Mouse (Mus musculus) CH12.LX (cell line): Measurements from ENCODE around the gene Hcrt. TPM values are rescaled to one million over a fixed set of nuclear protein-coding genes. Genes with fewer than 3 reads are reported as not detected.

ENCODE experiments used
- DNase-seq: peaks from one replicate; pipeline ENCODE4 v3.0.0-alpha.2; 2013; ENCODE audit errors: extremely low read depth
- H3K27ac ChIP-seq: 2 replicates; pipeline ENCODE4 v1.5.1; 2012; ENCODE audit warnings: low read depth, mild to moderate bottlenecking, control low read depth, moderate library complexity; ENCODE audit not compliant: insufficient read depth
- H3K27me3 ChIP-seq: replicated peaks from 2 replicates; pipeline ENCODE3; 2012; ENCODE audit warnings: inconsistent platforms
- H3K36me3 ChIP-seq, 2 experiments: replicated peaks in 1 of 2; 2 replicates each; pipeline versions ENCODE3 to v1.6.1; 2012; ENCODE audit warnings: inconsistent platforms in 1 of 2, low read length in 1 of 2, mild to moderate bottlenecking in 1 of 2, mixed read lengths in 1 of 2, moderate library complexity in 1 of 2; ENCODE audit not compliant: control insufficient read depth in 1 of 2, insufficient read depth in 1 of 2
- H3K4me1 ChIP-seq, 2 experiments: 2 replicates each; pipeline ENCODE4 v1.6.1; 2012; ENCODE audit warnings: inconsistent platforms in 1 of 2, moderate library complexity in 1 of 2; ENCODE audit not compliant: insufficient read depth in 2 of 2, control insufficient read depth in 1 of 2
- H3K4me2 ChIP-seq: 2 replicates; pipeline ENCODE4 v1.6.1; 2012; ENCODE audit warnings: low read depth, mild to moderate bottlenecking, control low read depth; ENCODE audit not compliant: poor library complexity, insufficient read depth, severe bottlenecking
- H3K4me3 ChIP-seq, 3 experiments: fragments of 150-350 bp in 1 of 3; sonication (generic) in 1 of 3; replicated peaks in 1 of 3; 2 replicates each; pipeline versions ENCODE3 to v1.5.1; 2011 to 2012; ENCODE audit warnings: low read depth in 2 of 3, low read length in 2 of 3, mild to moderate bottlenecking in 2 of 3, moderate library complexity in 2 of 3, control low read depth in 1 of 3, improper control_type of control experiment in 1 of 3, inconsistent platforms in 1 of 3, mixed read lengths in 1 of 3; ENCODE audit not compliant: poor library complexity in 1 of 3
- H3K79me2 ChIP-seq: replicated peaks from 2 replicates; pipeline ENCODE4 v1.6.1; 2012; ENCODE audit warnings: mild to moderate bottlenecking, moderate library complexity; ENCODE audit not compliant: control insufficient read depth, poor library complexity, insufficient read depth, severe bottlenecking; ENCODE audit errors: extremely low read depth
- H3K9ac ChIP-seq: 2 replicates; pipeline ENCODE4 v1.6.1; 2012; ENCODE audit warnings: low read depth, mild to moderate bottlenecking, control low read depth, moderate library complexity; ENCODE audit not compliant: insufficient read depth
- H3K9me3 ChIP-seq: replicated peaks from 2 replicates; pipeline ENCODE3; 2012; ENCODE audit warnings: low read length, inconsistent platforms, mixed read lengths
- BHLHE40 ChIP-seq: IDR thresholded peaks from 2 replicates; pipeline ENCODE4 v1.6.1; 2011; ENCODE audit warnings: mild to moderate bottlenecking, low read depth, low read length, improper control_type of control experiment
- CHD1 ChIP-seq: IDR thresholded peaks from 2 replicates; pipeline ENCODE4 v1.6.1; 2012; ENCODE audit warnings: low read depth, low read length, improper control_type of control experiment, inconsistent platforms
- CTCF ChIP-seq, 2 experiments: IDR thresholded peaks in 1 of 2; conservative IDR thresholded peaks in 1 of 2; 2 replicates each; pipeline ENCODE4 v1.5.1; 2011 to 2012; ENCODE audit warnings: low read depth in 2 of 2, low read length in 2 of 2, improper control_type of control experiment in 1 of 2, inconsistent platforms in 1 of 2, mild to moderate bottlenecking in 1 of 2, moderate library complexity in 1 of 2
- ELF1 ChIP-seq: IDR thresholded peaks from 2 replicates; pipeline ENCODE4 v1.6.1; 2014; ENCODE audit warnings: low read depth, mild to moderate bottlenecking, inconsistent platforms, low read length, improper control_type of control experiment
- EP300 ChIP-seq: IDR thresholded peaks from 2 replicates; pipeline ENCODE4 v1.6.1; 2011; ENCODE audit warnings: low read length, improper control_type of control experiment
- ETS1 ChIP-seq: conservative IDR thresholded peaks from 2 replicates; pipeline ENCODE4 v1.6.1; 2012; ENCODE audit warnings: low read depth, mild to moderate bottlenecking, inconsistent platforms, low read length, improper control_type of control experiment, moderate library complexity
- HCFC1 ChIP-seq: IDR thresholded peaks from 2 replicates; pipeline ENCODE4 v1.6.1; 2012; ENCODE audit warnings: low read depth, mild to moderate bottlenecking, inconsistent platforms, low read length, improper control_type of control experiment
- IRF4 ChIP-seq: IDR thresholded peaks from 2 replicates; pipeline ENCODE4 v1.6.1; 2014; ENCODE audit warnings: low read depth, mild to moderate bottlenecking, inconsistent platforms, low read length, improper control_type of control experiment
- JUN ChIP-seq: IDR thresholded peaks from 2 replicates; pipeline ENCODE4 v1.6.1; 2011; ENCODE audit warnings: low read depth, mild to moderate bottlenecking, low read length, improper control_type of control experiment, moderate library complexity; ENCODE audit not compliant: insufficient read depth
- MAX ChIP-seq: IDR thresholded peaks from 2 replicates; pipeline ENCODE4 v1.6.1; 2011; ENCODE audit warnings: low read length, improper control_type of control experiment
- MEF2A ChIP-seq: IDR thresholded peaks from 2 replicates; pipeline ENCODE4 v1.6.1; 2014; ENCODE audit warnings: low read depth, mild to moderate bottlenecking, inconsistent platforms, low read length, improper control_type of control experiment, borderline replicate concordance
- MXI1 ChIP-seq: IDR thresholded peaks from 2 replicates; pipeline ENCODE4 v1.6.1; 2011; ENCODE audit warnings: mild to moderate bottlenecking, low read depth, low read length, improper control_type of control experiment
- NRF1 ChIP-seq: IDR thresholded peaks from 2 replicates; pipeline ENCODE4 v1.6.1; 2014; ENCODE audit warnings: low read depth, mild to moderate bottlenecking, inconsistent platforms, low read length, improper control_type of control experiment, moderate library complexity
- POLR2A ChIP-seq: IDR thresholded peaks from 2 replicates; pipeline ENCODE4 v1.6.1; 2011; ENCODE audit warnings: low read depth, mild to moderate bottlenecking, improper control_type of control experiment, low read length
- RAD21 ChIP-seq: IDR thresholded peaks from 2 replicates; pipeline ENCODE4 v1.6.1; 2011; ENCODE audit warnings: low read depth, mild to moderate bottlenecking, low read length, improper control_type of control experiment, moderate library complexity
- SIN3A ChIP-seq: IDR thresholded peaks from 2 replicates; pipeline ENCODE4 v1.6.1; 2012; ENCODE audit warnings: low read length, improper control_type of control experiment, inconsistent platforms
- SMC3 ChIP-seq: IDR thresholded peaks from 2 replicates; pipeline ENCODE4 v1.6.1; 2011; ENCODE audit warnings: low read depth, low read length, improper control_type of control experiment
- TBP ChIP-seq: conservative IDR thresholded peaks from 2 replicates; pipeline ENCODE4 v1.6.1; 2011; ENCODE audit warnings: low read depth, low read length, improper control_type of control experiment
- TCF12 ChIP-seq: IDR thresholded peaks from 2 replicates; pipeline ENCODE4 v1.6.1; 2014; ENCODE audit warnings: low read depth, mild to moderate bottlenecking, inconsistent platforms, low read length, improper control_type of control experiment
- UBTF ChIP-seq: IDR thresholded peaks from 2 replicates; pipeline ENCODE4 v1.6.1; 2012; ENCODE audit warnings: low read depth, mild to moderate bottlenecking, inconsistent platforms, low read length, improper control_type of control experiment, moderate library complexity
- ZC3H11A ChIP-seq: IDR thresholded peaks from 2 replicates; pipeline ENCODE4 v1.6.1; 2012; ENCODE audit warnings: low read depth, mild to moderate bottlenecking, inconsistent platforms, low read length, improper control_type of control experiment
- dilution Hi-C: fragments of 300-500 bp; cut with MboI; formaldehyde crosslinking; loops from 2 replicates; pipeline ENCODE4 v1.14.3; 2020; ENCODE audit warnings: low sequenced_read_pairs; ENCODE audit not compliant: extremely low pct_unique_long_range_greater_than_20kb, extremely low pct_ligation_motif_present
- in situ Hi-C: fragments of 300-500 bp; cut with MboI; formaldehyde crosslinking; loops from 3 replicates; pipeline ENCODE4 v1.14.3; 2019; ENCODE audit warnings: low sequenced_read_pairs, low pct_ligation_motif_present, low pct_unique_long_range_greater_than_20kb, mixed read lengths
- polyA plus RNA-seq: library from polyadenylated mRNA; unstranded; fragments of >175 nt; gene quantifications from 2 replicates; pipeline ENCODE4 v1.2.1, GENCODE M21; 2012; ENCODE audit warnings: low read depth; ENCODE audit not compliant: insufficient read length
- total RNA-seq, 2 experiments: library from RNA; depleted of rRNA; stranded (reverse); fragments of 300-350 nt in 1 of 2; fragments of >200 nt in 1 of 2; gene quantifications; 2 replicates each; pipeline ENCODE4 v1.2.3; 2012 to 2014

The Hcrt gene
- total and polyA plus RNA-seq, 3 experiments, result not detected

- 0 out of 2 replicates have a peak, but pooled peaks have one; percentile 11 for TF ChIP-seq IRF4
- TF ChIP-seq TCF12, result no peak
- no peak for TF ChIP-seq ZC3H11A
- TF ChIP-seq CTCF (conservative IDR thresholded peaks at IDR 0.05 in 1 of 2, IDR thresholded peaks at IDR 0.05 in 1 of 2; ENCODE audit: low read depth in 2 of 2, low read length in 2 of 2), result peak in 1 of 2 experiments; percentile 67; a peak in 2 of 4 replicates
- peak; percentile 41 for TF ChIP-seq RAD21
- TF ChIP-seq NRF1, result no peak; the same call in 1 of the 2 replicates
- TF ChIP-seq POLR2A, result peak; percentile 38; the same call in 1 of the 2 replicates
- TF ChIP-seq EP300, result no peak
Measured at GRCm38 (mm10) chr11:100759611-100760233, 3.0 kb downstream of the Hcrt start, which contains the start of gene Kcnh4 (continued).

GRCm38 (mm10) chr11:100758707-100759610, 3.8 kb downstream of the Hcrt start:
- H3K79me2 ChIP-seq, result no peaks in the 10 kb centered on the region
- peaks cover 9 to 27% of the 10 kb centered on the region in 2 experiments for H3K36me3 ChIP-seq
- no peak for DNase-seq
- H3K4me2 ChIP-seq, result peak overlapping the region; percentile 86
- peak overlapping the region; percentile 8; the same call in 1 of the 2 replicates for H3K27ac ChIP-seq
- dilution Hi-C loops, result no loop called here
- peak overlapping the region; percentile 46 to 61 (median 53) for H3K4me3 ChIP-seq
- peaks cover 26 to 57% of the 10 kb centered on the region in 2 experiments for H3K4me1 ChIP-seq
- H3K9me3 ChIP-seq, result no peaks in the 10 kb centered on the region
- H3K9ac ChIP-seq, result peak overlapping the region; percentile 20; the same call in 1 of the 2 replicates
- peaks cover 12% of the 10 kb centered on the region for H3K27me3 ChIP-seq
- in situ Hi-C loops, result no loop called here
- TF ChIP-seq CTCF (conservative IDR thresholded peaks at IDR 0.05 in 1 of 2, IDR thresholded peaks at IDR 0.05 in 1 of 2; ENCODE audit: low read depth in 2 of 2, low read length in 2 of 2), result no peak
- TF ChIP-seq NRF1, result 0 out of 2 replicates have a peak, but pooled peaks have one; percentile 14

- Histone ChIP-seq H3K36me3 (peaks cover 12 to 40% of the 10 kb centered on the region in 2 experiments), H3K4me2 (peak overlapping the region; percentile 53), H3K4me3 (no peak overlapping the region), H3K27ac (peak overlapping the region; percentile 91), H3K9me3 (no peaks in the 10 kb centered on the region), H3K4me1 (peaks cover 26 to 57% of the 10 kb centered on the region in 2 experiments), H3K27me3 (peaks cover 7% of the 10 kb centered on the region), H3K79me2 (no peaks in the 10 kb centered on the region), H3K9ac (peak overlapping the region; percentile 31; the same call in 1 of the 2 replicates)
- dilution Hi-C loops (no loop called here), in situ Hi-C loops (no loop called here)
- peak; percentile 91 for DNase-seq
- TF ChIP-seq HCFC1, result no peak
- no peak for TF ChIP-seq CHD1
- 0 out of 2 replicates have a peak, but pooled peaks have one; percentile 28 for TF ChIP-seq BHLHE40
- TF ChIP-seq SIN3A, result peak; percentile 70; the same call in 1 of the 2 replicates
- TF ChIP-seq MEF2A, result 0 out of 2 replicates have a peak, but pooled peaks have one; percentile 57
- TF ChIP-seq ELF1, result peak; percentile 72
- no peak for TF ChIP-seq JUN
- TF ChIP-seq TBP, result 0 out of 2 replicates have a peak, but pooled peaks have one; percentile 61
- TF ChIP-seq MXI1, result peak; percentile 62
- TF ChIP-seq IRF4, result peak; percentile 44; the same call in 1 of the 2 replicates
- TF ChIP-seq POLR2A, result peak; percentile 66
- 0 out of 2 replicates have a peak, but pooled peaks have one; percentile 70 for TF ChIP-seq UBTF
- no peak; the same call in 1 of the 2 replicates for TF ChIP-seq ETS1
- peak; percentile 25; the same call in 1 of the 2 replicates for TF ChIP-seq TCF12
- peak; percentile 16; the same call in 1 of the 2 replicates for TF ChIP-seq SMC3
- peak; percentile 56; the same call in 1 of the 2 replicates for TF ChIP-seq MAX
- TF ChIP-seq NRF1, result no peak
- TF ChIP-seq, all 38 proteins: peak for 12
Measured at GRCm38 (mm10) chr11:100757566-100757965, 5.2 kb downstream of the Hcrt start.
